Mouse (Mus musculus) CH12.LX (cell line): ENCODE measurements around the gene Cdk17.

ENCODE experiments used
- CHD2 ChIP-seq: IDR thresholded peaks from 2 replicates; pipeline ENCODE4 v1.6.1; 2011; ENCODE audit warnings: low read length, improper control_type of control experiment
- CTCF ChIP-seq, 2 experiments: IDR thresholded peaks in 1 of 2; conservative IDR thresholded peaks in 1 of 2; 2 replicates each; pipeline ENCODE4 v1.5.1; 2011 to 2012; ENCODE audit warnings: low read depth in 2 of 2, low read length in 2 of 2, improper control_type of control experiment in 1 of 2, inconsistent platforms in 1 of 2, mild to moderate bottlenecking in 1 of 2, moderate library complexity in 1 of 2
- E2F4 ChIP-seq: IDR thresholded peaks from 2 replicates; pipeline ENCODE4 v1.6.1; 2011; ENCODE audit warnings: low read depth, low read length, improper control_type of control experiment; ENCODE audit not compliant: insufficient replicate concordance
- ELF1 ChIP-seq: IDR thresholded peaks from 2 replicates; pipeline ENCODE4 v1.6.1; 2014; ENCODE audit warnings: low read depth, mild to moderate bottlenecking, inconsistent platforms, low read length, improper control_type of control experiment
- EP300 ChIP-seq: IDR thresholded peaks from 2 replicates; pipeline ENCODE4 v1.6.1; 2011; ENCODE audit warnings: low read length, improper control_type of control experiment
- HCFC1 ChIP-seq: IDR thresholded peaks from 2 replicates; pipeline ENCODE4 v1.6.1; 2012; ENCODE audit warnings: low read depth, mild to moderate bottlenecking, inconsistent platforms, low read length, improper control_type of control experiment
- JUND ChIP-seq: conservative IDR thresholded peaks from 2 replicates; pipeline ENCODE4 v1.6.1; 2011; ENCODE audit warnings: low read depth, low read length, improper control_type of control experiment
- KAT2A ChIP-seq: IDR thresholded peaks from 2 replicates; pipeline ENCODE4 v1.6.1; 2012; ENCODE audit warnings: low read length, improper control_type of control experiment, inconsistent platforms; ENCODE audit not compliant: insufficient replicate concordance
- MXI1 ChIP-seq: IDR thresholded peaks from 2 replicates; pipeline ENCODE4 v1.6.1; 2011; ENCODE audit warnings: mild to moderate bottlenecking, low read depth, low read length, improper control_type of control experiment
- PAX5 ChIP-seq: IDR thresholded peaks from 2 replicates; pipeline ENCODE4 v1.6.1; 2012; ENCODE audit warnings: low read length, inconsistent platforms, mixed read lengths
- POLR2A ChIP-seq: IDR thresholded peaks from 2 replicates; pipeline ENCODE4 v1.6.1; 2011; ENCODE audit warnings: low read depth, mild to moderate bottlenecking, improper control_type of control experiment, low read length
- USF1 ChIP-seq: IDR thresholded peaks from 2 replicates; pipeline ENCODE4 v1.6.1; 2014; ENCODE audit warnings: low read depth, mild to moderate bottlenecking, inconsistent platforms, low read length, improper control_type of control experiment
- ZC3H11A ChIP-seq: IDR thresholded peaks from 2 replicates; pipeline ENCODE4 v1.6.1; 2012; ENCODE audit warnings: low read depth, mild to moderate bottlenecking, inconsistent platforms, low read length, improper control_type of control experiment
- ZNF384 ChIP-seq: IDR thresholded peaks from 2 replicates; pipeline ENCODE4 v1.6.1; 2012; ENCODE audit warnings: low read depth, low read length, improper control_type of control experiment, inconsistent platforms

- TF ChIP-seq CTCF (conservative IDR thresholded peaks at IDR 0.05 in 1 of 2, IDR thresholded peaks at IDR 0.05 in 1 of 2; ENCODE audit: low read depth in 2 of 2, low read length in 2 of 2) (no peak), E2F4 (no peak), EP300 (no peak), POLR2A (no peak), HCFC1 (no peak), KAT2A (no peak), ZNF384 (no peak), PAX5 (no peak), ZC3H11A (no peak), CHD2 (no peak), ELF1 (no peak), USF1 (no peak), JUND (no peak), MXI1 (no peak)
These were observed 127.7 kb downstream of the Cdk17 start for GRCm38 (mm10) chr10:93288336-93288735.
